Mouse (Mus musculus) kidney, adult 11 months (tissue): ENCODE results near the gene Hrc.
"Not testable (repeated sequence)": the region's sequence is repeated elsewhere in the genome, so short reads cannot be mapped to it uniquely, and the experiment has no call there.

Experiments
- DNase-seq: peaks from one replicate; pipeline ENCODE4 v3.0.0; 2022

Gene Hrc

DNA sequence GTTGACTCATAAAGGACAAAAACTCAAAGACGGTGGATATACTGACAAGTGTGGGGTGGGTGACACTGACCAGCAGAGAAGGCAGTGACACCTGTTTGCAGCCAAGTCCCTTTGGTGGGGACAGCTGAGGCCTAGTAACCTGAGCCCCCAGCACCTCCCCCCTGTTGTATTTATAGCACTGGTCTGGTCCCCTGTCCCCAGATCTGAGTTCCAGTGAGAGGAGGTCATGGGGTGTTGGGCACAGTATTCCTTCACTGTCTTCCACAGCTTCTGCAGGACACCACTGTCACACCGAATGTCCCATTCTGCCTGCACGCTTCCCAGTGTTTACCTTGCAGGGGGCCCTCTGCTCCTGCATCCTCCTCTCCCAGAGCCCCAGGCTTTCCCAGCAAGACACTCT, 485 bp upstream of the Hrc start:
- DNase-seq, result no peak

DNA sequence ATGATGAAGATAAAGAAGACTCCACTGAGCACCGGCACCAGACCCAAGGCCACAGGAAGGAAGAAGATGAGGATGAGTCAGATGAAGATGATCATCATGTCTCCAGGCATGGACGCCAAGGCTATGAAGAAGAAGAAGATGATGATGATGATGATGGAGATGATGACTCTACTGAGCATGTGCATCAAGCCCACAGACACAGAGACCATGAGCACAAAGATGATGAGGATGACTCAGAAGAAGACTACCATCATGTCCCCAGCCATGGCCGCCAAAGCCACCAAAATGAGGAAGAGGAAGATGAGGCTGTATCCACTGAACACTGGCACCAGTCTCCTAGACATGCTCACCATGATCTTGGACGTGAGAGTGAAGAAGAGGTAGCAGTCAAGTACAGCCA, 1.2 kb downstream of the Hrc start:
- DNase-seq, result no peak

DNA sequence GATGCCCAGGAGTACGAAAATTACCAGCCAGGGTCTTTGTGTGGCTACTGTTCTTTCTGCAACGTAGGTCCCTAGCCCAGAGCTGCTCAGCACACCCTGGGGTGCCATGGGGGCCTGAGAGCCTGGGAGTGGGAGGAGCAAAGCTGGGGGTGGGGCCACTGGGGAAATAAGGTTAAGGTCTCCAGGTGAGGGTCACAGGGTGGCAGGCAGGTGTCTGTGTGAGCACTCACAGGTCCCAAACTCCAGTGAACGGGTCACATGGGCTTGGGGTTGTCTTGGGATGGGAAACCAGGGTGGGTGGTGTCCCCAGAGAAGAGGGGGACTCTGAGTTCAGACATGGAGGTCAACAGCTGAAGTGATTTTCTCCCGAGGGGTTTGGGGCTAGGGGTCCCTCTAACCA, 2.4 kb downstream of the Hrc start:
- DNase-seq, result no peak

DNA sequence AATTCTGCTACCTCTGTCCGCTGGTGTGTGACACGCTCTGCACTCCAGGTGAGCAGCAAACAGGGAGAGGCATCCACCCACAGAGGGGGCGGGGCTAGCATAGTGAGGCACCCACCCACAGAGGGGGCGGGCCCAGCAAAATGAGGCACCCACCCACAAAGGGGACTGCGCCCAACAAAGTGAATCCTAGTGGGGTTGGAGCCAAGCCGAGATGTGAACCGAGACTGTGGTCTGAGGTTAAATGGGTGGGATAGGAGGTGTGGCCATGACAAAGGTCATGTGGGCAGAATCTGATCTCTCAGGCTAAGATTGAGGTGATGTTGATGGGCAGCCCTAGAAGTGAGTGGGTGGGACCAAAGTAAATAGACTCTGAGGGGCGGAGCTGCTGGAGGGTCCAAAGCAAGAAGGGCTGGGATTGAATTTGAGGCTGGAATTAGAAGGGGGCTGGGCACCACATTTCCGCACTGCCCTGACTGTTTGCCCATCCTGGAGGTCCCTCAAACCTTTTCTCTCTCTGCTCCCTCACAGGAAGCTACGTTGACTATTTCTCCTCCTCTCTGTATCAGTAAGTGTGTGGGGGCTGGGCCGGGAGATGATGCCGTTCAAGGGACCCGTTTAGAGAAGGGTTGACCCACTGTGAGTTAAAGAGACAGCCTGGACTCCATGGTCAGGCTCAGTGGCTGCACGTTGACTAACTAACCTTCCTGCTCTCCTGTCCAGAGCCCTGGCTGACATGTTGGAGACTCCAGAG, 3.2 kb downstream of the Hrc start:
- DNase-seq, result peak; percentile 49

DNA sequence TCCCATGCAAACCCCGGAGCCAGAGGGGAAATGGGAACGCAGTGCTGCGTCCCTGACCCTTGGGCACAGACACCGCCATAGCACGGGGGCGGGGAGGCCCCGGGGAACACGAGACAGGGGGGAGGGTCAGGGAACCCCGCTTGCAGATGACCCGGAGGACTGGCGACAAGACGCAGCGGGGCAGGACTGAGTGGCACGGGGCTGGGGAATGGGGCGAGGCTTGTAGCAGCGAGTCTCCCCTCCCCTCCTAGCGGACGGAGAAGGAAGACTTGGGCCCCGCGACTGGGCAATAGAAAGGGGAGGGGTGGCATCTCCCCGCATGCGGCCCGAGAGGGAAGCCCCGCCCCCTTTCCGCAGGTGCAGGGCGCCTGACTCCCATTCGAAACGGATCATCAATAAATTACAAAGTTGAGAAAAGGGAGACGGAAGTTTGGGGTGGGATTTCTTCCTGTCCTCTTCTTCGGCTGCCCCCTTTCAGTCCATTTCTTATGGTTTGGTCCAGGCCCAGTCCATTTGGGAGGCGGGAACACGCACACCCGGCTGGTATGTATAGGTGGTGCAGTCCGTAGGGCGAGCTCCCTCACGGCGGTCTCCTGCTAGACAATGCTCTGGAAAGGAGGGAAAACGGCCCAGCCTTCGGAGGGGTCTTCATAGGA, 4.4 kb downstream of the Hrc start:
- peak; percentile 61 for DNase-seq

DNA sequence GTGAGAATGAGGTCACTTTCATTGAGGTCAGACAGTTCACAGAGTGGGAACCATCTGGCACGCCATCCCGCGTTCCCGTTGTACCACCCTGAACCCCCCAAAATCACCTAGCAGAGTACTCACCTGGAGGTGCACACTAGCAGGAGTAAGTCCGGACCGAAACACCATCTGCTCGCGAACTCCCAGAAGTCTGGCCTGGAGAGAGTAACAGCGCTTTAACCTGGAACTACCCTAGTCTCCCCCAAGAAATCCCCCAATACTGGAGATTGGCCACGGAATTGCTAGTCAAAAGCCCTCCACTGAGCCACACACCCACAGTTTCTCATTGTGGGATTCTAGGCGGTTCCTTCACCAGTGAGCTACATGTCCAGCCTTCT, 5.0 kb downstream of the Hrc start:
- no peak for DNase-seq

DNA sequence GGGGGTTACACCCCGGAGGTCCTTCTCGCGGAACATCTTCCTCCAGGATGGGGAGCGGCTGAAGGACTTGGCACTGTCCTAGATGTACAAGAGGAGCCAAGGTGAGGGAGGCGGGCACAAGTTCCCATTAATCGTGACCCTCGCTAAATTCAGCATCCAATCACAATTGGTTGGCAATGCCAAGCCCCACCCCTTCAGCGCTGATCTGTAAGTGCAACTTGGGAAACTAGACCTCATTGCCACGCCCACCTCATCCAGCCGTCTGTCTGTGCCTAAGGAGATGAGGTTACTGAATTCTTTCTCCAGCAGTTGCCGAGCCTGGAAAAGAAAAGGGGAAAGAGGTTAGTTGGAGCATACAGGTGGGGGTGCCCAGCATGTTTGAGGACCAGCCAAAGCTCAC, 5.6 kb downstream of the Hrc start:
- DNase-seq, result peak; percentile 59

DNA sequence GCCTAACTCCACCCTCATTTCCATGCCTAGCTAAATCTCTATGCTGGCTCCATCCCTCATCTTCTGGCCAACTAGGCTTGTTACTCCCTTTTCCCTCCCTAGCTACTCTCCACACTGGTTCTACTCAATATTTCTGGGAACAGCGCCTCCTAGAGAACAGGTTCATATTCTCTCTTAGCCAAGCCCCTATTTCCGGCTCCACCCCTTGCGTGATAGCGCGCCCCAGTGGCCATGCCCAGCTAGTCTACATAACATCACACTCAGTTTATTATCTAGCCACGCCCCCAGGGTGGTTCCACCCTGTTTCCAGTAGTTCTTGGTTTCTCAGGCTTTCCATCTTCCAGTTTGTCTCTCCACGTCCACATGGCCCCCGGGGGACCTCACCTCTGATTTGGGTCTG, 6.2 kb downstream of the Hrc start:
- DNase-seq, result peak; percentile 75

DNA sequence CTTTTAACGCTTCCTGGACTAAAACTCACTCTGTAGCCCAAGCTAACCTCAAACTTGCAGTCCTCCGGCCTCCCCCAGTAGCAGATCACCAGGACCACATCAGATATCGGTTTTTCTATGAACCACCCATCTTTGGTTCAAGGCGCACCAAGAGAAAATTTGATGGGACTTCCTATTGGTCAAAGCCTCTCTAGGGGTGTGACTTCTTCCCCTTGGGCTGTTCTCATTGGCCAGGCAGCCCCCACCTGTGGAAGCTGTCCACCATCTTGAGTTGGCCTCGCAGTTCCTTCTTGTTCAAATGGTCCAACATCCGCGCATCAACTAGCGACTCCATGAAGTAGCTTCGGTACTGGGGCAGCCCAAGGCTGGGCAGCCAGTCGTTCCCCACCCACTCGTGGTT, 7.0 kb downstream of the Hrc start:
- DNase-seq, result no peak

DNA sequence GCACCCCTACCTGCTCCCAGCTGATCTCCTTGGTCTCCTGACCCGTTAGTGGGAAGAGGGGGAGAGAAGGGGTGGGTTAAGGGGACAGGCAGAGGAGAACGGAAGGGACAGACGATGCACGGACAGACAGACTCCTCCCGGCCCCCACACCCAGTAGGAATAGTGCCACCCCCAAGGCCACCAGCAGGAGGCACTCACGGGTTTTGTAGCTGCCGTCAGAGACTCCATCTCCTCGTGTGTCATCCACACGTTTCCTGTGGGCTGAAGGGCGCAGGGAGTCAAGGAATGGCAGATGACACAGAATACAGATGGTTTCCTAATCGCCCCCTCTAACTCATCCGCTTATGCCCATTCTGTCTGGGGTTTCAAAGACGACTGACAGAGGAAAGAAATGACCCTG, 8.5 kb downstream of the Hrc start:
- DNase-seq, result no peak

DNA sequence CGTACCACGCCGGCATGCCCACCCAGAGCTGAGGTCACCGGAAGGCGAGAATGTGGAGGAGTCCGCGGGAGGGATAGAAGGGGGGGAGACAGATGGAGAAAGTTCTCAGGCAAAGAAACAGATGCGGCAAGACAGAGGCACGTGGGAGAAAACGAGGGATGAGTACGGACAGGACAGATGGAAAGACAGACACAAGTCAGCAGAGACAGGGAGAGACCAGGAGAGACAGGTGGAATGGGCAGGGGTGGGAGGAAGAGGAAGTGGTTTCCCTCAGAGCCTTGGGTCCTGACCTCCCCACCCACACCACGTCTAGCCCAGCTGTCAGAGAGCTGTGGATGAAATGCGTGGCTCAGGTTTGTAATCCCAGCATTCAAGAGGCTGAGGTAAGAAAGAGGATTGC, 11.8 kb downstream of the Hrc start:
- no peak for DNase-seq

DNA sequence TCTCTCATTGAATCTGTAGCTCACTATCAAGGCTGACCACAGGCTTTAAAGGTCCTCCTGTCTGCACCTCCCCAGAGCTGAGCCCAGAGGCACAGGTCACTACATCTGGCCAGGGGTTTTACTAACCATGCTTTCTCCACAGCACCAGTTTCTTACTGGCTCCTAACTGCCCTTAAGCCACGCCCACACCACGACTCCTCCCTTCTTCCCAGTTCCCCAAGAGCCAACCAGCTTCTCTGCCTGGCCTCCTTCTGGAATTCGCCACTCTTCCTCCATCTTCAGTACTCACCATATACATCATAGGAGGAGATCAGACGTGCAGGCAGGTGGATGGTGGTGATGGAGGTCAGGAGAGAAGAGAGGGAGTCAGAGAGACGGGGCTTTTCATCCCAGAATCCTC, 18.0 kb downstream of the Hrc start:
- DNase-seq, result no peak

DNA sequence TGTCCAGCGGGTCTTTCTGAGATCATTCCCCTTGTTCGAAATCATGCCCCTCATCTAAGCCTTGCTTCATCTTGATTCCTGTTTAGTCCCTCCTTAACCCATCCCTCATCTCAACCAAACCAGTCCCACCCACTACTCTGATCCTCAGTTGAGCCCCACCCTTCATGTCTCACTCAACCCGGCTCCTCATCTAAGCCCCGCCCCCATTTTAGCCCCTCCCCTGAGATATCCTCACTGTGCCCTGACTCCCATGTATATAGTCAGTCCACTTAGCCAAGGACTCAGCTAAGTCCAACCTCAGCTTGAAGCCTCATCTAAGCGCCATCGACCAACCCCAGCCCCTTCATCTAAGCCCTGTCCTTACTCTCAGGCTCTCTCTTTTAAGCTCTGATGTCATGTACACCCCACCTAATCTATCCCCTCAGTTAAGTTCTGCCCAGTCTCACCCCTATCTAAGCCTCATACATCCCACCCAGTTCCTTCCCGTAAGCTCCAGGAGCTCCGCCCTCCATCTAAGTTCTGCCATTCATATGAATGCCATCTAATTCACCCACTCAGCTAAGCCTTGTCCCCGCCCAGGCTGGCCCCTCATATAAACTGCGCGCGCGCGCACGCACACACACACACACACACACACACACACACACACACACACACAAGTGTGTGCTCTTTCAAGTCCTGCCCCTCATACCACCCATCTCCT, 20.4 kb downstream of the Hrc start:
- DNase-seq, result no peak

DNA sequence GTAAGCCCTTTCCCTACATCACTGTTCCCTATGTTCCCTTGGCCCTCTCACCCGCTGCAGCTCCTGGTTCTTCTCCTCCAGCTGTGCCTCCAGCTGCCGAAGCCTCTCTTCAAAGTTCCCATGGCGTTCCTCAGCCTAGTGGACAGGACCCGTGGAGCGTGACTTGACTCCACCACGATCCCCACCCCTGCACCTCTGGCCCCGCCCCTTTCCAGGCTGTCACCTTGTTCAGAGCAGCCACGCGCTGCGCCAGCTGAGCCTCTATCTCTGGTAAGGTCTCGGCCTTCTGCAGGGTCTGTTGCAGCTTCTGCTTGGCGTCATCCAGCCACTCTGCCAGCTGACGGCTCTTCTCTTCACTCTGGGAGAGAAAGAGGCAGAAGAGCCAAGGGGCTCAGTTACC, 21.0 kb downstream of the Hrc start:
- no peak for DNase-seq

DNA sequence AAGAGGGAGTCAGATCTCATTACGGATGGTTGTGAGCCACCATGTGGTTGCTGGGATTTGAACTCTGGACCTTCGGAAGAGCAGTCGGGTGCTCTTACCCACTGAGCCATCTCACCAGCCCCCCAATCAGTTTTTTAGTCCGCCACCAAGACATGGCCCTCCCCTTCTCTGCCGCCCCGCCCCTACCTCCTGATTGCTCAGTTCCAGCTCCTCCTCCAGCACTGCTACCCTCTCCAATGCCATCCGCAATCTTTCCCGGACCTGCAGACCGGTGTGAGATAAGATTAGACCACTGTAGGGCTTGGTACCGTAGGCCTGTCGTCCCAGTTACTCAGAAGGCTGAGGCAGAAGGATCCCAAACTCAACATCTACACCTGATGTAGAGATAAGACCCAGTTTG, 24.0 kb downstream of the Hrc start:
- DNase-seq, result not testable (repeated sequence)

DNA sequence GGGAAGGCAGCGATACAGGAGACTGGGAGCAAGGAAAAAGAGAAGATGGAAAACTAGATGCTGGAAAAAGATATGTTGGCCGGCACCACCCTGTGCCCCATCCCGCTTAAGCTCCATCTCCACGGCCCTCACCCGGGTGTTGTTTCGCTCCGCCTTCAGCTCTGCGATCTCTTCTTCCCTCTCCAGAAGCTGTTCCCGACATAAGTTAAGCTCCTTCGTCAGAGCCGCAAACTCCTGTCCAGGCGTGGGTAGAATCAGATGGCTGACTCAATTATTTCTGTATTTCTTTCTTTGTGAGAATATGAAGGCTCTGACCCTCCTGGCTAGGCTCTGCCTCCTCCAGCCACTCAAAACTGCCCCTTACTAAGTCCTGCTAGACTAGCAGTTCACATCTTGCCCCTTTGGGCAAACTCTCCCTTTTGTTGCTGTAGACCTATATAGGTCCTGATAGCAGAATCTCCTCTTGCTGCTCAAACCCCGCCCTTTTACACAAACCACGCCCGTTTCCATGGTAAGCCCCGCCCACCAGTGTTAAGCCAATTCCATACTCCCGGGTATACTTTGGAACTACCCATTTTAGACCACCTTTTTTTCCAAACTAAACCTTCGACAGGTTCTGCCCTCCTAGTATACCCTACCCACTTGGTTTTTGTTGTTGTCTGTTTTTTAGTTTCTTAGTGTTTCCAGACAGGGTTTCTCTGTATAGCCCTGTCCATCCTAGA, 25.5 kb downstream of the Hrc start:
- DNase-seq, result no peak

DNA sequence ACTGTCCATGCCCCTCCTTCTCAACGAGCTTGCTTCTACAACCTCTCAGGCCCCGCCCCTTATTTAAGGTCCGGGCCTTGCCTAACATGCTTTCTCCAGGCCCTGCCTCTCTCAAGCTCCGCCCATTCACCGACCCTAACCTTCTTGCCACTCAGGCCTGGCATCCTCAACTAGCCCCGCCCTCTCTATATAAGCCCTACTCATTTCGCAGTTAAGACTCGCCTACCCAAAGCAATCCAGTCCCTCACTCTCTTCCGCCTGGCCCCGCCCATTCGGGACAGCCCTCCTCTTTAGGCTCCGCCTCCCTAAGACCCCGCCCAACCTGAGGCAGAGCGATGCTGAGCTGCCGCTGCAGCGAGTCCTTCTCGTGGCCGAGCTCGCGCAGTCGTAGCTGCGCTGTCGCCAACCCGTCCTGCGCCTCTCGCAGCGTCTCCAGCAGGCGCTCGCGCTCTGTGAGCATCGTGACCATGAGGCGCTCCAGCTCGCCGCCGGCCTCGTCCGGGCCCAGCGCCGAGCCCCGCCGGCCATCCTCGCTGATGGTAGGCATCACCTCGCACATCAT, 26.2 kb downstream of the Hrc start:
- peak; percentile 68 for DNase-seq

DNA sequence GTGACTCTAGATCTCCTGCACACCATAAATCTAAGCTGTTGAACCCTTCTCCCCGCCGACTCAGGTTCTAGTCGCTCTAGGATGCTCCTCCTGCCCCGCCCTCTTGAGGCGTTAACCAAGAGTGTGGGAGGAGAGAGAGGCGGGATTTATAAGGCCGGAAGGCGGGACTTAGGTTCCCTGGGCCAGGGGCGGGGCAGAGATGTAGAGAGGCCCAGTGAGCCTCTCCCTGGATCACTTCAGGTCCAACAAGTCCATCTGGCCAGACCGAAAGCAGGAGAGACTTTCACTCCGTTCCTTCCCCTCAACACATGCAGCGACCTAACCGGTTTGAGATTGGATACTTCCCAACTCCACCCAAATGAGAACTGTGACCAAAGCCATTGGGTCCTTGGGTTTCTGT, 27.7 kb downstream of the Hrc start:
- DNase-seq, result peak; percentile 31

DNA sequence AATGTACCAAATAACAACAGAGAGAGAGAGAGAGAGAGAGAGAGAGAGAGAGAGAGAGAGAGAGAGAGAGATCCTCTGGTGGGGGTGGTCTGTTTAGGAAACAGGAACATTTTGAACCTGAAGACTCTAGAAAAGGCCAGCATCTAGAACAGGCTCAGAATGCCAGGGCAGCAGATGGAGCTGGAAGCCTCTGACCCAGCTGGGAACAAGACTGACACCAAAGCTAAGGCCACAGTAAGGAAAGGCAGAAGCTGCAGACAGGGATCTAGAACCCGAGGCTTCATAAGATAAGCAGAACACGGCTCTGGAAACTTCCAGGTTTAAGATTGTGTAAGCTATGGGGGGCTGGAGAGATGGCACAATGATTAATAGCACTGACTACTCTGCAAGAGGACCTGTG, 28.9 kb downstream of the Hrc start:
- no peak for DNase-seq

DNA sequence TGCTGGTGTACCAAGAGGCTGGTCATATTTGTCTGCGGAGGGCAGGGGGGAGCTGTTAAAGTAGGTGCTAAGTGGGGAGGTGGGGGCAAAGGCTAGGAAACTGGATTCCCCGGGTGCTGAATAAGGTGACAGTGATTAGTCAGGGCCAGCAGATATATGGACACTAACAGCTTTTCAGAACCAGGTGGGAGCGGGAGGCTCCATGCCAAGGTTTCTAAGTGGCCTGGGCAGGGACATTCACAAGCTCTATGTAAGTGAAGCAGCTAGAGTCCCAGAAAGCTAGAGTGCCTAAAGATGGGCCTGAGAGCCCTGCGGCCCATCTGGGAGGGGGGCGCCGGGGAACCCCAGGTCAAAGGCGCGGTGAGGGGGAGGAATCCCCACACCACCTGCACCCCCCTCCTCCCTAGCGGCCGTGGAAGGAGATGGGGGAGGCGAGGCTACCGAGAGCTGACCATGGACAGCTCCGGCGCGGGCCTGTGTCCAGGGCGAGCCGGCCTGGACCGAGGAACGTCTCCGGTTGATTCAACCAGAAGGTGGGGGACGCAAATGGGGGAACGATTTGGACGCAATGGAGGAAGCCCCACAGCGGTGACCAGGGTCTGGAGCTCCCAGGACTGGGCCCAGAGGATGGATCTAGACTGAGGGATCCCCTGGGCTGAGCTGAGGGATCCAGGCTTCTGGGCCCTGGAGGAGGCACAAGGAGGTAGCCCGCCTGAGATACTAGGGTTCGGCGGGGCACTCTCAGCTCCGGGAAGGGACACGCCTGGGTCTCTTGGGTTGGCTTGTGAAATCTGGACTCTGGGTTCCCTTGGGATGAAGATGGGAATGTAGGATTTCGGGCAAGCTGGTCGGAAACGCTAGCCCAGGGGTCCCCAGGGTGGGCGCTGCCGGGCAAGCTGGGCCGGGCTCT, 30.9 kb downstream of the Hrc start:
- DNase-seq, result peak; percentile 34

DNA sequence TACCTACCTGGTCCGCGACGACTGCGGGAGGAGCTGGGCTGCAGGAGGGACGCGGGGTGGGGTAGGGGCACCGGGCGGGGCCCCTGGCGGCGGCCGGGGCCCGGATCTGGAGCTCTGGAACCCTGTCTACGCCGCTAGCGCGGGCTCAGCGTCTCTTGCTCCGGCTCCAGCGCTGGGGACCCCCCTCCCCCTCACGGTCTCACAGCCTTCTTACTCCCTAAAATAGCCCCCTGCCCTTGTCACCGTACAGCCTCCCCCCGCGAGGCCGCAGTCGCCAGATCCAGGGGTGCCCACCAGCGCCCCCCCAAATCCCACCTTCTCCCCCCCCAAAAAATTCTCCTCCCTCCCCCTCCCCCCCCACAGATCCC, 31.5 kb downstream of the Hrc start, which contains the start of gene Ppfia3:
TSS of gene Ppfia3 (minus strand) at position 368 of the 368 bp plus-strand sequence.
- no peak for DNase-seq
